Mouse (Mus musculus): ENCODE measurements around the gene Olfr610.

DNA sequence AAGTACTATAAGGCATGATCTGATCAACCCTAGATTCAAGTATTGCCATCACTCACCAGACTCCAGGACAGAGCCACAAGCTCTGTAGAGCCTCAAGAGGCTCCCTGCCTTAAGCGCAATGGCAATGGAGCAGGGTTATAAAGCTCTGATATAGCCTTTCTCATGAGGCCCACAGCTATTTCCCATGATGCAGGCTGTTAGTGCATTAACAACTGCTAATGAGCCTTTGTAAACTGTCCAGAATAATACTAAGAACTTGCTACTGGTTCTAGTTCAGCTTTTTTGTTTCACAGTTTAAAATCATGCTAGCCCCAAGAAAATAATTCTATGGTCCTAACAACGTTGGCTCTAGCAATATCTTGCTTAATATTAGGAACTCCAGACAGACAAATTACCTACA lies at the start of gene Olfr610:
- TF ChIP-seq MAZ (IDR thresholded peaks at IDR 0.05; ENCODE audit: low read depth, low read length) (no peak), E2F4 (IDR thresholded peaks at IDR 0.05; ENCODE audit: borderline replicate concordance, low read depth, low read length) (no peak), SIN3A (IDR thresholded peaks at IDR 0.05; ENCODE audit: low read length) (no peak), MEF2A (IDR thresholded peaks at IDR 0.05; ENCODE audit: extremely low read depth, insufficient replicate concordance, low read depth, low read length, poor library complexity, severe bottlenecking) (no peak), MAFK (IDR thresholded peaks at IDR 0.05; ENCODE audit: borderline replicate concordance, low read depth, low read length) (no peak), TCF12 (IDR thresholded peaks at IDR 0.05; ENCODE audit: low read depth, low read length) (no peak), CTCF (IDR thresholded peaks at IDR 0.05 in 2 of 3, conservative IDR thresholded peaks at IDR 0.05 in 1 of 3; ENCODE audit: control insufficient read depth in 1 of 3, insufficient read depth in 1 of 3, low read depth in 2 of 3, low read length in 3 of 3, poor library complexity in 1 of 3, severe bottlenecking in 1 of 3) (no peak), ZC3H11A (IDR thresholded peaks at IDR 0.05; ENCODE audit: low read depth, low read length) (no peak), RCOR1 (IDR thresholded peaks at IDR 0.05; ENCODE audit: low read depth, low read length) (no peak), MAX (IDR thresholded peaks at IDR 0.05; ENCODE audit: low read length) (no peak)

Measured in MEL (cell line).